Mouse (Mus musculus): ENCODE data around the gene Gpr62. TPM values are rescaled to one million over a fixed set of nuclear protein-coding genes. Genes with fewer than 3 reads are reported as not detected.

Gene Gpr62
- total and polyA plus RNA-seq, 3 experiments = not detected

DNA sequence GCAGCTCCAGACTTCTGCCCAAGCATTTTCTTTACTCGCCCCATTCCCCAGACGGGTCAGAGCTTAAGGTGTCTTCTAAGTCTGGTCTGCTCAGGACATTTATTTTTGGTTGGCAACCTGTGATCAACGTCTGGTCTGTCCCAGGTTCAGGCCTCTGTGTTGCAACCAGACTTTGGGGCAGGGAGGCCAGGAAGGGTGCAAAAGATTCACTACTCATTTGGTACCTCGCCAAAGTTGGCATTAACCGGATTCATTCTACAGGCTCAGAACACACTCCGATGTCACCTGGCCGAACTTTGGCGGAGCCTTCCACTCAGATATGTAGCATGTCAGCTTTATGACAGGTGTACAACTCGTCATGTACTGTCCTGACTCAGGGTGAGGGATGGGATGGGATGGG, 17.8 kb downstream of the Gpr62 start:
- DNase-seq (ENCODE audit: low spot score) (no peak), ATAC-seq (ENCODE audit: extremely low read depth, insufficient number of reproducible peaks, low FRiP score, poor library complexity, severe bottlenecking) (no peak)
- H3K36me3 ChIP-seq (replicated peaks) = peaks cover 24% of the 10 kb centered on the region
- H3K9me3 ChIP-seq (replicated peaks) = no peaks in the 10 kb centered on the region
- peaks cover 33% of the 10 kb centered on the region for H3K27me3 ChIP-seq (ENCODE audit: insufficient read depth, low read length)
- no peak for TF ChIP-seq GATA1 (IDR thresholded peaks at IDR 0.05; ENCODE audit: borderline replicate concordance, low read length)
- TF ChIP-seq TAL1 (conservative IDR thresholded peaks at IDR 0.05; ENCODE audit: low read depth, low read length) = no peak
- no peak for TF ChIP-seq POLR2AphosphoS5 (IDR thresholded peaks at IDR 0.05; ENCODE audit: insufficient replicate concordance, low read depth, low read length)
- peaks cover 58% of the 10 kb centered on the region for H3K4me1 ChIP-seq (ENCODE audit: insufficient read depth, low read depth, low read length)
- peak overlapping the region; percentile 76; the same call in 1 of the 2 replicates for H3K4me3 ChIP-seq (ENCODE audit: low read depth, low read length)

DNA sequence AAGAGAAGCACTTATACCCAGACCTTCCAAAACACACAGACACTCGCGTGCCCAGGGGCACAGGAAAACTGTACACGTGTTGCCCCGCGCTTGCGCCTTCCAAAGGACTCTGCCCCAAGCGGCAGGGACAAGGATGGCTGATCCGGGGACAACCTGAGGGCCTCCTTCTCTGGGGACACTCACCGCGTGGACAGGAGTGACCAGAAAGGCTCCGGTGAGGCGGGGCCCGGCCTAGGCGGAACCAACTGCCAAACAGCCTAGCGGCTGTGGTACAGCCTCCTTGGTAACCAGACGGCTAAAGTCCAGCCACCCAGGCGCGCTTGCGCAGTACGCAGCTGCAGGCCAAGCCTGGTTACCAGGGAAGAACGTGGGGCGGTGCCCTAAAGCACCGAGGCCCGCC, 18.4 kb downstream of the Gpr62 start, which contains the start of the genes Abhd14b and Abhd14a:
Gene Abhd14b, plus strand, starts transcription at position 112 of the 400 bp plus-strand sequence.
Gene Abhd14a, minus strand, starts transcription at position 331 of the 400 bp plus-strand sequence.
- Histone ChIP-seq H3K9me3 (replicated peaks) (no peaks in the 10 kb centered on the region), H3K36me3 (replicated peaks) (peaks cover 25% of the 10 kb centered on the region), H3K4me3 (ENCODE audit: low read depth, low read length) (peak within 1 kb of the TSS; percentile 76), H3K27me3 (ENCODE audit: insufficient read depth, low read length) (peaks cover 28% of the 10 kb centered on the region), H3K4me1 (ENCODE audit: insufficient read depth, low read depth, low read length) (peaks cover 52% of the 10 kb centered on the region)
- TF ChIP-seq GATA2 (IDR thresholded peaks at IDR 0.05; ENCODE audit: borderline replicate concordance, low read depth, low read length) (no peak), TAL1 (conservative IDR thresholded peaks at IDR 0.05; ENCODE audit: low read depth, low read length) (no peak), CTCF (IDR thresholded peaks at IDR 0.05; ENCODE audit: low read depth, low read length) (no peak), GATA1 (IDR thresholded peaks at IDR 0.05; ENCODE audit: borderline replicate concordance, low read length) (no peak), POLR2AphosphoS5 (IDR thresholded peaks at IDR 0.05; ENCODE audit: insufficient replicate concordance, low read depth, low read length) (no peak)
- DNase-seq (ENCODE audit: low spot score) (peak; percentile 83), ATAC-seq (ENCODE audit: extremely low read depth, insufficient number of reproducible peaks, low FRiP score, poor library complexity, severe bottlenecking) (peak; percentile 74)

GRCm38 (mm10) chr9:106444836-106445235, 20.9 kb downstream of the Gpr62 start:
- Histone ChIP-seq H3K36me3 (replicated peaks) (peaks cover 33% of the 10 kb centered on the region), H3K9me3 (replicated peaks) (no peaks in the 10 kb centered on the region), H3K4me3 (ENCODE audit: low read depth, low read length) (no peak overlapping the region), H3K27me3 (ENCODE audit: insufficient read depth, low read length) (peaks cover 5% of the 10 kb centered on the region), H3K4me1 (ENCODE audit: insufficient read depth, low read depth, low read length) (peaks cover 32% of the 10 kb centered on the region)
- ATAC-seq (ENCODE audit: extremely low read depth, insufficient number of reproducible peaks, low FRiP score, poor library complexity, severe bottlenecking) = no peak
- TF ChIP-seq CTCF (IDR thresholded peaks at IDR 0.05; ENCODE audit: low read depth, low read length) (no peak), GATA2 (IDR thresholded peaks at IDR 0.05; ENCODE audit: borderline replicate concordance, low read depth, low read length) (no peak), GATA1 (IDR thresholded peaks at IDR 0.05; ENCODE audit: borderline replicate concordance, low read length) (no peak), POLR2AphosphoS5 (IDR thresholded peaks at IDR 0.05; ENCODE audit: insufficient replicate concordance, low read depth, low read length) (no peak), TAL1 (conservative IDR thresholded peaks at IDR 0.05; ENCODE audit: low read depth, low read length) (no peak)
- DNase-seq (ENCODE audit: low spot score) = no peak

DNA sequence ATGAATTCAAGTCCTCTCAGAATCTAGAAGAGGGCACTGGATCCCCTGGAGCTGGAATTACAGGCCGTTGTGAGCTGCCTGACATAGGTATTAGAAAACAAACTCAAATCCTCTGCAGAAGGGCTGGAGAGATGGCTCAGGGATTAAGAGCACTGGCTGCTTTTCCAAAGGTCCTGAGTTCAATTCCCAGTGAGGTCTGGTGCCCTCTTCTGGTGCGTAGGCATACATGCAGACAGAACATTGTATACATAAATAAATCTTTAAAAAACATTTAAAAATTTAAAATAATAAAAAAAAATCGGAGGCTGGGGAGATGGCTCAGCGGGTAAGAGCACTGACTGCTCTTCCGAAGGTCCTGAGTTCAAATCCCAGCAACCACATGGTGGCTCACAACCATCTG, 23.1 kb downstream of the Gpr62 start:
- DNase-seq (ENCODE audit: low spot score) (no peak), ATAC-seq (ENCODE audit: extremely low read depth, insufficient number of reproducible peaks, low FRiP score, poor library complexity, severe bottlenecking) (no peak)
- Histone ChIP-seq H3K4me3 (ENCODE audit: low read depth, low read length) (no peak overlapping the region), H3K36me3 (replicated peaks) (peaks cover 35% of the 10 kb centered on the region), H3K27me3 (ENCODE audit: insufficient read depth, low read length) (no peaks in the 10 kb centered on the region), H3K9me3 (replicated peaks) (no peaks in the 10 kb centered on the region), H3K4me1 (ENCODE audit: insufficient read depth, low read depth, low read length) (peaks cover 30% of the 10 kb centered on the region)
- no peak for TF ChIP-seq TAL1 (conservative IDR thresholded peaks at IDR 0.05; ENCODE audit: low read depth, low read length)
- no peak for TF ChIP-seq CTCF (IDR thresholded peaks at IDR 0.05; ENCODE audit: low read depth, low read length)
- TF ChIP-seq GATA2 (IDR thresholded peaks at IDR 0.05; ENCODE audit: borderline replicate concordance, low read depth, low read length) = no peak
- TF ChIP-seq POLR2AphosphoS5 (IDR thresholded peaks at IDR 0.05; ENCODE audit: insufficient replicate concordance, low read depth, low read length) = no peak
- no peak for TF ChIP-seq GATA1 (IDR thresholded peaks at IDR 0.05; ENCODE audit: borderline replicate concordance, low read length)

DNA sequence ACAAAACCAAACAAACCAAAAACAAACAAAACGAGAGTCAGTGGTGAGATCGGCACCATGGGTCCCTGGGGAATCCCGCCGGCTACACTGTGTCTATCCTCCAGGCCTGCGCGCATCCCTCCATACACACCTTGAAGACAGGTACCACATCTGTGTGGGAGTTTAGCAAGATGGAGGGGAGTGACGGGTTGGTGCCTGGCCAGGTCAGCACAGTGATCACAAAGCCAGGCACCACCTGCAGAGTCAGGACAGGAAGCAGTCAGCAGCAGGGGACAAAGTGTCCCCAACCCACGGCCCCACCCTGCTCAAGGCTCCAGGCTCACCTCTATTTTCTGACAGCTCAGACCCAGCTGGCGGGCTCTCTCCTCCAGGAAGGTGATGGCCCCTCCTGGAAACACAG, 29.2 kb downstream of the Gpr62 start:
- Histone ChIP-seq H3K36me3 (replicated peaks) (peaks cover 61% of the 10 kb centered on the region), H3K4me1 (ENCODE audit: insufficient read depth, low read depth, low read length) (peaks cover 70% of the 10 kb centered on the region), H3K9me3 (replicated peaks) (no peaks in the 10 kb centered on the region), H3K27me3 (ENCODE audit: insufficient read depth, low read length) (no peaks in the 10 kb centered on the region), H3K4me3 (ENCODE audit: low read depth, low read length) (peak overlapping the region; percentile 36; the same call in 1 of the 2 replicates)
- TF ChIP-seq GATA2 (IDR thresholded peaks at IDR 0.05; ENCODE audit: borderline replicate concordance, low read depth, low read length) = no peak
- no peak for ATAC-seq (ENCODE audit: extremely low read depth, insufficient number of reproducible peaks, low FRiP score, poor library complexity, severe bottlenecking)
- DNase-seq (ENCODE audit: low spot score) = no peak

- Histone ChIP-seq H3K36me3 (replicated peaks) (peaks cover 69% of the 10 kb centered on the region), H3K4me1 (ENCODE audit: insufficient read depth, low read depth, low read length) (peaks cover 75% of the 10 kb centered on the region), H3K9me3 (replicated peaks) (no peaks in the 10 kb centered on the region), H3K4me3 (ENCODE audit: low read depth, low read length) (peak overlapping the region; percentile 21; the same call in 1 of the 2 replicates), H3K27me3 (ENCODE audit: insufficient read depth, low read length) (no peaks in the 10 kb centered on the region)
- ATAC-seq (ENCODE audit: extremely low read depth, insufficient number of reproducible peaks, low FRiP score, poor library complexity, severe bottlenecking) = no peak
- no peak for DNase-seq (ENCODE audit: low spot score)
- no peak; the same call in 1 of the 2 replicates for TF ChIP-seq POLR2AphosphoS5 (IDR thresholded peaks at IDR 0.05; ENCODE audit: insufficient replicate concordance, low read depth, low read length)
- TF ChIP-seq GATA1 (IDR thresholded peaks at IDR 0.05; ENCODE audit: borderline replicate concordance, low read length) = no peak
- no peak for TF ChIP-seq TAL1 (conservative IDR thresholded peaks at IDR 0.05; ENCODE audit: low read depth, low read length)
- TF ChIP-seq CTCF (IDR thresholded peaks at IDR 0.05; ENCODE audit: low read depth, low read length) = no peak
- TF ChIP-seq GATA2 (IDR thresholded peaks at IDR 0.05; ENCODE audit: borderline replicate concordance, low read depth, low read length) = no peak
Observed at GRCm38 (mm10) chr9:106433389-106433788, 32.3 kb downstream of the Gpr62 start.

DNA sequence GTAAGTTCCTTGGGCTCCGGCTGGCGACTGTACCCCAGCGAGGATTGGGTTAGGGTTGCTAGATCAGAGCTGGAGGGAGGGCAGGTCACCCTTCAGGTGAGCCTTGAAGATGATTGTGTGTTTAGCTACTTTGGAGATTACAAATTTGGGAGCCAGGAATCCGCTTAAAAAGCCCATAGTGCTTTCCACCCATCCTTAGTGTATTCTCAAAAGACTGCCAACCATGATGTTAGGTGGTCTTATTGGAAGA, 35.8 kb downstream of the Gpr62 start:
- Histone ChIP-seq H3K36me3 (replicated peaks) (peaks cover 50% of the 10 kb centered on the region), H3K4me3 (ENCODE audit: low read depth, low read length) (peak overlapping the region; percentile 92), H3K27me3 (ENCODE audit: insufficient read depth, low read length) (0 out of 2 replicates have a peak, but pooled peaks cover 3% of the 10 kb centered on the region), H3K4me1 (ENCODE audit: insufficient read depth, low read depth, low read length) (peaks cover 45% of the 10 kb centered on the region), H3K9me3 (replicated peaks) (no peaks in the 10 kb centered on the region)
- DNase-seq (ENCODE audit: low spot score) (no peak), ATAC-seq (ENCODE audit: extremely low read depth, insufficient number of reproducible peaks, low FRiP score, poor library complexity, severe bottlenecking) (no peak)
- TF ChIP-seq POLR2AphosphoS5 (IDR thresholded peaks at IDR 0.05; ENCODE audit: insufficient replicate concordance, low read depth, low read length) (no peak), GATA1 (IDR thresholded peaks at IDR 0.05; ENCODE audit: borderline replicate concordance, low read length) (no peak), TAL1 (conservative IDR thresholded peaks at IDR 0.05; ENCODE audit: low read depth, low read length) (no peak), CTCF (IDR thresholded peaks at IDR 0.05; ENCODE audit: low read depth, low read length) (no peak), GATA2 (IDR thresholded peaks at IDR 0.05; ENCODE audit: borderline replicate concordance, low read depth, low read length) (no peak)

All from G1E (cell line).